Mouse (Mus musculus) R1 (cell line): Measurements from ENCODE around the gene Strc.
A peak's percentile ranks its signal among the peaks of the same experiment; 100 is the strongest.

Experiments used
- DNase-seq: peaks from one replicate; pipeline ENCODE4 v3.0.0-alpha.2; 2018; ENCODE audit warnings: low read depth, low spot score

Gene Strc

GRCm38 (mm10) chr2:121354820-121355592 is 32.0 kb downstream of the Strc start, which contains the start of gene Ppip5k1:
Gene Ppip5k1 (minus strand): TSS chr2:121355396.
- peak; percentile 96 for DNase-seq

DNA sequence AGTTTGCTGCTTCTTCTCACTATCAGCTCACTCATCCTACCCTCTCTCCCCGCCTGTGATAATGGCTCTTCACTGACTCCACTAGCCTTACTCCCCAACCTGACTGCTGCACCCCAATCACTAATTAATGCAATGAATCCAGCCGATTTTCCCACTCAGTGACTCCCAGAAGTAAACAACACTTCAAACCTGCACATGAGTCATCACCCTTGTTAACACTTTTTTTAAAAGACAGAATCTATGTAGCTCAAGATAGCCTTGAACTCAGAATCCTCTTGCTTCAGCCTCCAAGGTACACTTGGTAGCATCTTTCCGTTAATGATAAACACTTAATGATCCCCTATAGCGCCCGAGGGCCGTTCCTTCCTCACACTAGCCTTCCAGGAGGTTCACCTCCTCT is 32.6 kb downstream of the Strc start:
- DNase-seq = no peak

- DNase-seq = no peak
Measured at GRCm38 (mm10) chr2:121353156-121353555, 33.8 kb downstream of the Strc start.

DNA sequence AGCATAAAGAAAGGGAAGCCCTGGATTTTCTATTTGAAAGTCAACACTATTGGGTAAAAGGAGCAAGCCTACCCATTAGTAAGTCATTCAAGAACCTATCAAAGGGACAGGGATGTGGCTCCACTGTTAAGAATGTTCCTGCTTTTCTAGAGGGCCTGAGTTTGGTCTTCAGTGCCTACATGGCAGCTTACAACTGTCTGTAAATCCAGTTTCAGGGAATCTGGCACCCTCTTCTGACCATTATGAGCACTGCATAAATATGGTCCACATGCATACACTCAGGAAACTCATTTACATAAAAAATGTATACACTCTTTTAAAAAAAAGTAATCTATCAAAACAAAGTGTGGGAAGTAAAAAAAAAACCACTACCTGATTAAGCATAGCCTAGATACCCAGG is 47.9 kb downstream of the Strc start:
- DNase-seq = peak; percentile 55

- no peak for DNase-seq
Measured at GRCm38 (mm10) chr2:121329492-121329891, 57.5 kb downstream of the Strc start.

GRCm38 (mm10) chr2:121323693-121324470 is 63.1 kb downstream of the Strc start:
- no peak for DNase-seq

GRCm38 (mm10) chr2:121323041-121323440 is 63.9 kb downstream of the Strc start:
- DNase-seq = no peak

DNA sequence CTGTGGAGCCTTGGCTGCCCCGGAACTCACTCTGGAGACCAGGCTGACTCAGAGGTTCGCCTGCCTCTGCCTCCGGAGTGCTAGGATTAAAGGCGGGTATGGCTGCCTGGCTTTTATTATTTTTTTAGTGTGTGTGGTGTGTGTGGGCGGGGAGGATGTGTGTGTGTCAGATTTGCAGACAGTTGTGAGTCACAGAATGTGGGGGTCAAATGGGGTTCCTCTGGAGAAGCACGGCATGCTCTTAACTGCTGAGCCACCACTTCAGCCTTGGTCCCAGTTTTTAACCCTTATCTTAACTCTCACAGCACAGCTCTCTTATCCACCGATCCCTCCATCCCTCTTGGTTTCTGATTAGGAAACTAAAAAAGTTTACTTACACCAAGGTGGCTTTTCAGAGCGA is 70.7 kb downstream of the Strc start:
- DNase-seq = no peak
